Comparison of ENCODE assay signal across 9 mouse cellular contexts in genomic region chr7:28586663-28587411, GRCm38 (mm10). TPM values are rescaled to one million over a fixed set of nuclear protein-coding genes. Genes with fewer than 3 reads are reported as not detected.
DNase-seq lines count a peak whose midpoint lies in the region; ATAC-seq lines count a peak whose summit lies in the region.
"Had no signal": no experiment of that assay in that cellular context is flagged by ENCODE, and none has a peak within 500 bp of the region (broad histone marks: within the 10 kb centered on the region; RNA-seq: fewer than 3 reads in every experiment).

No protein-coding gene starts in this region.

- DNase-seq in adrenal gland, adult (ENCODE audit: inconsistent age in 2 of 2, low spot score in 1 of 2): peak; percentile 74 to 85
- DNase-seq in adrenal gland, postnatal 4 days (ENCODE audit: low spot score in 2 of 2): no peak
- DNase-seq in retina, postnatal 1 day: peak; percentile 42
- DNase-seq in retina, embryonic 14.5 days (ENCODE audit: low spot score): no peak
- DNase-seq in kidney, postnatal 36 days: peak; percentile 42 to 60
- DNase-seq in gastrocnemius, adult 8-10 months (ENCODE audit: low spot score in 2 of 2): no peak

- no peak for ATAC-seq in activated CD4-positive, CD25-positive, alpha-beta regulatory T cell, adult 4 months
- no peak for ATAC-seq in megakaryocyte progenitor cell, adult 5-6 weeks (replicated peaks; ENCODE audit: poor library complexity)

RNA-seq across cellular contexts. Expression of gene Samd4b, which starts 11.1 kb away (rescaled TPM):
- 10 to 100 TPM; 56.0 to 59.0 TPM for total RNA-seq in adrenal gland, postnatal 4 days (2021)
- 1 to 10 TPM; 6.2 to 7.4 TPM for polyA plus RNA-seq in activated CD4-positive, CD25-positive, alpha-beta regulatory T cell, adult 4 months (2017; shearing (Covaris generic))
- 10 to 100 TPM in 2 of 4 experiments, 1 to 10 TPM in 2; 8.9 to 11.9 (median 10.1) TPM for total RNA-seq in gastrocnemius, adult 8-10 months (2022)
- 20.7 TPM in 2 replicates for total RNA-seq in megakaryocyte progenitor cell, adult 5-6 weeks (2015)
- total RNA-seq in megakaryocyte progenitor cell, adult 5-6 weeks (2017): 2.7 and 4.3 TPM in 2 replicates

RNA-seq across cellular contexts. Expression of gene Pak4, which starts 11.1 kb away (rescaled TPM):
- total RNA-seq in adrenal gland, postnatal 4 days (2021): 10 to 100 TPM; 32.0 to 36.6 TPM
- 1 to 10 TPM; 2.3 to 2.8 TPM for polyA plus RNA-seq in activated CD4-positive, CD25-positive, alpha-beta regulatory T cell, adult 4 months (2017; shearing (Covaris generic))
- total RNA-seq in gastrocnemius, adult 8-10 months (2022): 1 to 10 TPM; 1.8 to 3.7 (median 2.9) TPM
- 5.6 and 6.4 TPM in 2 replicates for total RNA-seq in megakaryocyte progenitor cell, adult 5-6 weeks (2015)
- 3.3 and 3.9 TPM in 2 replicates for total RNA-seq in megakaryocyte progenitor cell, adult 5-6 weeks (2017)

RNA-seq across cellular contexts. Expression of gene Nccrp1, which starts 39.8 kb away (rescaled TPM):
- not detected for total RNA-seq in adrenal gland, postnatal 4 days (2021)
- not detected for polyA plus RNA-seq in activated CD4-positive, CD25-positive, alpha-beta regulatory T cell, adult 4 months (2017; shearing (Covaris generic))
- not detected for total RNA-seq in gastrocnemius, adult 8-10 months (2022)
- not detected in 2 replicates for total RNA-seq in megakaryocyte progenitor cell, adult 5-6 weeks (2015)
- total RNA-seq in megakaryocyte progenitor cell, adult 5-6 weeks (2017): not detected in 2 replicates
- polyA plus RNA-seq: intestine, embryonic 14.5 days had no signal

RNA-seq across cellular contexts. Expression of gene Acp7, which starts 44.3 kb away (rescaled TPM):
- total RNA-seq in adrenal gland, postnatal 4 days (2021): not detected
- not detected for polyA plus RNA-seq in activated CD4-positive, CD25-positive, alpha-beta regulatory T cell, adult 4 months (2017; shearing (Covaris generic))
- total RNA-seq in gastrocnemius, adult 8-10 months (2022): not detected
- total RNA-seq in megakaryocyte progenitor cell, adult 5-6 weeks (2015): not detected in 2 replicates
- total RNA-seq in megakaryocyte progenitor cell, adult 5-6 weeks (2017): not detected in 2 replicates
- polyA plus RNA-seq: intestine, embryonic 14.5 days had no signal

RNA-seq across cellular contexts. Expression of gene Sycn, which starts 46.2 kb away (rescaled TPM):
- 100 to 1,000 TPM in 1 of 2 experiments, not detected in 1; 117 TPM for total RNA-seq in adrenal gland, postnatal 4 days (2021)
- polyA plus RNA-seq in activated CD4-positive, CD25-positive, alpha-beta regulatory T cell, adult 4 months (2017; shearing (Covaris generic)): not detected
- total RNA-seq in gastrocnemius, adult 8-10 months (2022): not detected
- total RNA-seq in megakaryocyte progenitor cell, adult 5-6 weeks (2015): not detected in 2 replicates
- total RNA-seq in megakaryocyte progenitor cell, adult 5-6 weeks (2017): not detected in 2 replicates

Comparison
In these comparisons a context has a peak if more than half of its experiments do, and no peak if none do; other contexts are left out.
1. DNase-seq: peak in adrenal gland, adult (2 of 2), retina, postnatal 1 day (single experiment) and kidney, postnatal 36 days (2 of 2); none in adrenal gland, postnatal 4 days (0 of 2), retina, embryonic 14.5 days (single experiment) and gastrocnemius, adult 8-10 months (0 of 2).
2. RNA of gene Pak4, which starts 11.1 kb away (total RNA-seq): 32.0 to 36.6 TPM in adrenal gland, postnatal 4 days; 3.3 to 6.4 TPM in megakaryocyte progenitor cell, adult 5-6 weeks and 1.8 to 3.7 TPM in gastrocnemius, adult 8-10 months; every median in the first group is over 4 times any median in the second.